Mouse (Mus musculus) hindbrain, postnatal 0 days (tissue): Measurements from ENCODE around the gene B3galnt1. TPM values are rescaled to one million over a fixed set of nuclear protein-coding genes. Genes with fewer than 3 reads are reported as not detected.
A peak's percentile ranks its signal among the peaks of the same experiment; 100 is the strongest.

Experiments
- ATAC-seq: fragments of 200-750 bp; cut with Nextera tagmentation; 2 replicates; pipeline ENCODE4 v1.8.0; 2017; ENCODE audit warnings: mild to moderate bottlenecking, moderate TSS enrichment, moderate library complexity
- DNase-seq: peaks from one replicate; pipeline ENCODE4 v3.0.0-alpha.2; 2015; ENCODE audit warnings: low spot score
- H3K27ac ChIP-seq: fragments of 300-500 bp; sonication (generic); 2 replicates; pipeline ENCODE4 v1.5.1; 2014; ENCODE audit warnings: mild to moderate bottlenecking
- H3K27me3 ChIP-seq: fragments of 300-500 bp; sonication (generic); 2 replicates; pipeline ENCODE4 v1.6.1; 2014; ENCODE audit warnings: low read length, mixed read lengths; ENCODE audit not compliant: insufficient read depth
- H3K36me3 ChIP-seq: fragments of 300-500 bp; sonication (generic); 2 replicates; pipeline ENCODE4 v1.6.1; 2014; ENCODE audit warnings: low read length, mixed read lengths; ENCODE audit not compliant: insufficient read depth
- H3K4me1 ChIP-seq: fragments of 300-500 bp; sonication (generic); 2 replicates; pipeline ENCODE4 v1.6.1; 2014; ENCODE audit warnings: antibody characterized with exemption, low read length, mixed read lengths; ENCODE audit not compliant: insufficient read depth
- H3K4me2 ChIP-seq: fragments of 300-500 bp; sonication (generic); 2 replicates; pipeline ENCODE4 v1.6.1; 2014; ENCODE audit warnings: low read depth, mild to moderate bottlenecking, low read length, moderate library complexity, mixed read lengths
- H3K4me3 ChIP-seq: fragments of 300-500 bp; sonication (generic); 2 replicates; pipeline ENCODE4 v1.5.1; 2014; ENCODE audit warnings: low read length
- H3K9ac ChIP-seq: fragments of 300-500 bp; sonication (generic); replicated peaks from 2 replicates; pipeline ENCODE4 v1.6.1; 2014; ENCODE audit warnings: mild to moderate bottlenecking, low read length, moderate library complexity, mixed read lengths
- H3K9me3 ChIP-seq: fragments of 300-500 bp; sonication (generic); 2 replicates; pipeline ENCODE4 v1.6.1; 2016; ENCODE audit warnings: low read length, mixed read lengths
- CTCF ChIP-seq: IDR thresholded peaks from 2 replicates; pipeline ENCODE4 v1.5.1; 2016; ENCODE audit warnings: antibody characterized with exemption, control low read depth, low read depth
- WGBS: fragments of 180-500 bp; shearing (Covaris S2); extraction: QIAGEN DNeasy Blood & Tissue Kit; methylation state at CpG from one replicate; pipeline ENCODE4 v1.1.7; 2014; 5-methylcytosine and 5-hydroxymethylcytosine counted together
- polyA plus RNA-seq: library from polyadenylated mRNA; unstranded; fragments of >200 nt; fragmentation: Nextera tagmentation; extraction: Ambion mirVana; gene quantifications from 2 replicates; pipeline ENCODE4 v1.2.1, GENCODE M21; 2015
- total RNA-seq: library from RNA; depleted of rRNA; stranded (reverse); fragments of >200 nt; gene quantifications from 2 replicates; pipeline ENCODE4 v1.2.3, GENCODE M21; 2014; rRNA removed

B3galnt1 gene
- total RNA-seq (67.0 and 73.5 TPM in 2 replicates), polyA plus RNA-seq (90.6 and 91.2 TPM in 2 replicates)

DNA sequence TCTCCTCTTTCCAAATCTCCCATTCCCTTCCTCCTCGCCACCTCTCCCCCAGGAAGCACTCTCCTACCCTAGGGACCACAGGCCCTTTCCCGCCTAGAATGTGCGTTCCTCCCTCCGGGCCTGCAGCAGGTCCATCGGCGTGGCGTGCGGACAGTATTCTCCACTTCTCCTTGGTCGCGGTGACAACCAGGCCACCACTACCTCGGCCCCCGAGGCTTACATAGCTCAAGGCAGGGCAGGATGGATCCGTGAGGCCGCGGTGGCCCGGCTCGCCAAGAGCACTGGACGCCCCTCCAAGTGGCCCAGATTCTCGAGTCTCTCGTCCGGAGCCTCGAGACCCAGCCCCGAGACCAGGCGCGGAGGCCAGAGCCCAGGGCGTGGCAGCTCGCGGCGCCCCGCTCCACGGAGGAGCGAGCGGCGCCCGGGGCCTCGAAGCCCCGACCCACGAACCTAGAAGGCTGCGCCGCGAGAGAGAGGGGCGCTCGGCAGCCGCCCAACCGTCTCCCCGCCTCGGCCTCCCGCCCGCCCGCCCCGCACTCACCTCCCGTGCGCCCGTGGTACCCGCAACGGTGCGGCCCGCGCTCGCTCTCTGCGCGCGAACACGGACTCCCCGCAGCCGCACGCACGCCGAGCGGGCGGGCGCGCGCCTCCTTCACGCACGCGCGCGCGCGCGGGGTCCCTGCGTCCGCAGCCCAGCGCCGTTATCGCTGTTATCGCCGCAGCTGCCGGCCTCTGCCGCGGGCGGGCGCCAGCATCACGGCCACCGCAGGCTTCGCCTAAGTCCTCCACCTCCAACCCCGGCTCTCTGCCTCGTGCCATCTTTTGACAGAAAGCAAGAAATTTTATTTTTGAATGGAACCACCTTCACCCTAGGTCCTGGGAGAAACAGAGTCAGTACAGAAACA, at the start of gene B3galnt1:
Gene B3galnt1 (minus strand): TSS at position 700 of the 905 bp plus-strand sequence.
- WGBS: 3% methylated on average over 78 of the region's 99 CpGs
- TF ChIP-seq CTCF: peak; percentile 46; the same call in 1 of the 2 replicates

DNA sequence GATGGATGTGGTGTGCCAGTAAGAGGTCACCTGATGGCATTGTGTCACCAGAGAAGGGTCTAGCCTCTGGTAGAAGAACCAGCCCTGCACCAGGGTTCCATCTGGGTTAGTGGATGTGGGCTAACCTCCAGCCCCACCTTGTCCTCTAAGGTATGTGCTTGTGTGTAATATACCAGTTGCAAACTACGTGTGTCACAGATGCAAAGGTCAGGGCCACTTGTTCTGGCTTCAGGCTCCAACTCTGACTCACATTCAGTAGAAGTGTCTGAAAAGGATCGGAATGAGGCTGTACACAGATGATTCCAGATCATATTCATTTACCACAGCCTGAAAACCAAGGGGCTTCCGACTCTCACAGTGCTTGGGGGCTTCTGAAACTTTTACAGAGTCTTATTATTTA, 35.8 kb upstream of the B3galnt1 start:
- Histone ChIP-seq H3K4me3 (no peak overlapping the region), H3K36me3 (no peaks in the 10 kb centered on the region), H3K27me3 (no peaks in the 10 kb centered on the region), H3K4me2 (no peak overlapping the region), H3K27ac (no peak overlapping the region), H3K4me1 (no peaks in the 10 kb centered on the region), H3K9ac (no peak overlapping the region), H3K9me3 (no peaks in the 10 kb centered on the region)
- no peak for DNase-seq
- WGBS: 91% methylated on average over 3 of the region's 3 CpGs
- TF ChIP-seq CTCF: no peak
- ATAC-seq: no peak

More for the DNA sequence above, at the start of gene B3galnt1:
- Histone ChIP-seq H3K27me3 (no peaks in the 10 kb centered on the region), H3K9ac (peak within 1 kb of the TSS; percentile 84), H3K9me3 (no peaks in the 10 kb centered on the region), H3K27ac (peak within 1 kb of the TSS; percentile 89), H3K4me2 (peak within 1 kb of the TSS; percentile 78), H3K4me1 (peaks cover 9% of the 10 kb centered on the region), H3K4me3 (peak within 1 kb of the TSS; percentile 74), H3K36me3 (no peaks in the 10 kb centered on the region)
- peak; percentile 90 for ATAC-seq
- peak; percentile 93 for DNase-seq

DNA sequence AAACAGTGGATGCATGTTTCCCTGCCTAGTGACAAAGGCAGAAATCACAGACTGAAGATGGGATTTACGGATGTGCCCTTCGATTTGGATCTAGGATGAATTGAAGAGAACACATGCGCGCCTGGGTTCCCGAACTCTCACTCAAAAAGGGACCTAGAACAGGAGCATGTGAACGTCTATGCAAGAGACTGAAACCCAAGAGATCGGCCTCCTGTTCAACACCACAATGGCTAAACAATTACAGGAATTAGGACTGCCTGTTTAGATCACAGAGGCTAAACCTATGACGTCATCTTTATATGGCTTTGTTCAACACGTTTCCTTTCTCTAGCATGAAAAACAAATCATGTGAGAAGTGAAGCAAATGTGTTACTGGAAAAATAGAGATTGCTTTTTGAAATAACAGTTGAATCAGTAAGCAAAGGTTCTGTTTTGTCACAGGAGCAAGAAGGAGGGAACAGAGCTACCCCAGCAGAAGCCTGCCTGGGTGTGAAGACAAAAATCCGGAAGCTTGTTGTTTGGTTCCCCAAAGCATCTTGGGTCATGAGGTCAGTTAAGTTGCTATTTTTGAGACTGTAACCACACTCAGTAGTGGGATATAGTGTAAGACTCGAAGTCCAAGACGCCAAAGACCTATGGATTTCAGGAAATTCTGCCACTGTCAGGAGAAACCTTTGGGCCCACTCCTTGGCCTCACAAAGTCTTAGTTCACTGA, 35.1 kb upstream of the B3galnt1 start:
- no peak for ATAC-seq
- no peak overlapping the region for H3K4me3 ChIP-seq
- no peaks in the 10 kb centered on the region for H3K36me3 ChIP-seq
- no peaks in the 10 kb centered on the region for H3K27me3 ChIP-seq
- no peak overlapping the region for H3K9ac ChIP-seq
- no peak for DNase-seq
- H3K4me1 ChIP-seq: no peaks in the 10 kb centered on the region
- no peaks in the 10 kb centered on the region for H3K9me3 ChIP-seq
- 78% methylated on average over 12 of the region's 12 CpGs for WGBS
- no peak for TF ChIP-seq CTCF
- no peak overlapping the region for H3K27ac ChIP-seq
- H3K4me2 ChIP-seq: no peak overlapping the region

DNA sequence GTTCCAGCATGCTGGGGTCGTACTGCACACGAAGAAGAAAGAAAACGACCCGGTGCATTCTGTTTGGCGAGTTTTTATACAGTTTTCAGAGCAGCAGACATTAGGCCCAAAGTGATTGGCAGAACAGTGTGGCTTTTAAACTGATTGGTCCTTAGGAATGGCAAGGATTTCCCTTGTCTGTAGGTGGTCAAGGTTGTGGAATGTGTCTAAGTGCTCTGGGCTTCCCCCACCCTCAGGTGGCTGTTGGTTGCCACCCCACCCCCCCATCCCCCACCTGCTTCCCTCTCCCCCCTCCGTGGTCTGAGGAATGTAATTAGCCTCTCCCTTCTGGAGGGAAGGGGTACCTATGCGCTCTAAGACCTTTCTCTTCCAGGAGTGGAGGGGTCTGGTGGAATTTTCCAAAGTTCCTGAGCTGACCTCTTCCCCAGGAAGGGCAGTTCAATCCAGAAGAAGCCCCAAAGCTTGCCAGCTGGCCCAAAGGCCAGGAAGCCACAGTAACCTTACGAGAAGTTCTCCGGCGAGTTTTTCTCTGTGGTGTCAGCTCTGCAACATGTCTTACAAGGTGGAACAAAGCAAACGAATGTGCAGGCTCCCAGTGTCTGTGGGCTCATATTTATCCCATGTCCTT, 28.3 kb upstream of the B3galnt1 start:
- Histone ChIP-seq H3K36me3 (no peaks in the 10 kb centered on the region), H3K4me2 (no peak overlapping the region), H3K9me3 (no peaks in the 10 kb centered on the region), H3K4me1 (no peaks in the 10 kb centered on the region), H3K27me3 (no peaks in the 10 kb centered on the region), H3K4me3 (no peak overlapping the region), H3K27ac (no peak overlapping the region), H3K9ac (no peak overlapping the region)
- 75% methylated on average over 11 of the region's 11 CpGs for WGBS
- DNase-seq (no peak), ATAC-seq (no peak)
- TF ChIP-seq CTCF: no peak

DNA sequence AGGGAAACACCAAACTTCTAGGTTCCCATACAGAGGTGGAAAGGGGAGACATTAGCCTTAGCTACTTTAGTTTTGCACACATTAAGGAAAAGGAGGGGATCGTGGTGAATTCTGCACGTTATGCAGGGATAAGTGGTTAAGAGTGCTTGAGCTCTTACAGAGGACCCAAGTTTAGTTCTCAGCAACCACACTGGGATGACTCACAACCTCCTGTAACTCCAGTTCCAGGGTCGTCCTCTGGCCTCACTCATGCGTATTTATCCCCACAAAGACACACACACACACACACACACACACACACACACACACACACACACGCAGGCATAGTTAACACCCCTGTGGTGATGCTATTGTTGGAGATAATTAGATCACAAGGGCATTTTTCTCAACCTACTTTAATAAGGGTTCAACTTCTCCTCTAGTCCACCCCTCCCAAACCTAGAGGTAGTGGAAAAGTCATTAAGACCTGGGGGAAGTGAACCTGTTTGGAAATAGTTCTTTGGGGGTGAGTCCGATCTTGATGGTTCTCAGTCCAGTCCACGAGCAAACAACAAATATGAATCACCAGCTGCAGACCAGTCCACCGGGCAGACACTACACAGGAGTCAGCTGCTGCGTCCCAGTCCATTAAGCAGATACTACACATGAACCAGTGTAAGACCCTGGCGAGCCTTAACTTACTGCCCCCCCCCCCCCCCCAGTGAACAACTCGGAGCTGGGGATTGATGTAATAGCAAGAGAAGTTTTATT, 27.6 kb upstream of the B3galnt1 start:
- no peak overlapping the region for H3K4me3 ChIP-seq
- WGBS: 69% methylated on average over 11 of the region's 11 CpGs
- no peaks in the 10 kb centered on the region for H3K9me3 ChIP-seq
- ATAC-seq (no peak), DNase-seq (no peak)
- H3K9ac ChIP-seq: no peak overlapping the region
- H3K4me1 ChIP-seq: no peaks in the 10 kb centered on the region
- H3K27ac ChIP-seq: no peak overlapping the region
- TF ChIP-seq CTCF: no peak
- H3K4me2 ChIP-seq: no peak overlapping the region
- no peaks in the 10 kb centered on the region for H3K27me3 ChIP-seq
- H3K36me3 ChIP-seq: no peaks in the 10 kb centered on the region

DNA sequence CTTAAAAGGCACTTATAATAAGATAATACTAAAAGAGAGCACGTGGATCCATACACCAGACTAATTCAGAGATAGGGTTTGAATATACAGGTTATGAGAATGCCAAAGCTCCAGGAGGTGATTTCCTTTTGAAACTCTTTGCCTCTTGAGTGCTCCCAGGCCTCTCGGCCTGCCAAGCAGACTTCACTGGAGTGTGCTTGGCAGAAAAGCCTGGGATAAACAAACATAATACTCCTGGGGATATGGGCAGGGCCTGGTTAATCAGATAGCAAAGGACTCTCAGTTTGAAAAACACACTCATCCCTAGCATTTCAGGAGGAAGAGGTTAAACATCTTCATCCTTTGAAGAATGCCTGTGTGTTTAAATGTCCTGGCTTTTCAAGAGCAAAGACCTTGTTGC, 25.4 kb upstream of the B3galnt1 start:
- Histone ChIP-seq H3K4me3 (no peak overlapping the region), H3K4me2 (no peak overlapping the region), H3K9ac (no peak overlapping the region), H3K27ac (no peak overlapping the region), H3K27me3 (no peaks in the 10 kb centered on the region), H3K36me3 (no peaks in the 10 kb centered on the region), H3K4me1 (no peaks in the 10 kb centered on the region), H3K9me3 (no peaks in the 10 kb centered on the region)
- ATAC-seq (no peak), DNase-seq (no peak)
- 73% methylated on average over 2 of the region's 2 CpGs for WGBS
- TF ChIP-seq CTCF: no peak
